ENCODE assay signal across 21 mouse cellular contexts in the genomic region with DNA sequence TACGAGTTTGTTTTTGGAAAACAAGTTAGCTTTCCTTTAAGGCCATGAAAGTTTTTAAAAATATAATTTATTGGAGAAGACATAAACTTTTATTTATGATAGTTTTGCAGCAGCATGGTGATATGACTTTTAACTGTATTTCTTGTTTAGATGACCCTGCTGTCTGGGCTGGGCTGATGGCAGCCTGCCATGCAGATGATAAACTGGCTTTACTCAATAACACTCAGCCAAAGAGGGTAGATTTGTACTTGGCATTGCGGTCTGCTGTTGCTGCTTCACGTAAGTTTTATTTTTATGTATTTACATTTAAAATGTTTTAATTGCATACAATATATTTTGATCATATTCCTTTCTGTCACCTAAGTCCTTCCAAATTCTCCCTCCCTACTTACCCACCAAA. TPM values are rescaled to one million over a fixed set of nuclear protein-coding genes. Genes with fewer than 3 reads are reported as not detected.
DNase-seq lines count a peak whose midpoint lies in the region; ATAC-seq and TF ChIP-seq lines count a peak whose summit lies in the region.
"Had no signal": no experiment of that assay in that cellular context is flagged by ENCODE, and none has a peak within 500 bp of the region (broad histone marks: within the 10 kb centered on the region; RNA-seq: fewer than 3 reads in every experiment).

No protein-coding gene starts in this region.

- no peak overlapping the region for H3K9ac ChIP-seq in lung, embryonic 14.5 days
- H3K9ac ChIP-seq: embryonic facial prominence, embryonic 12.5 days; liver, embryonic 14.5 days had no signal

- no peaks in the 10 kb centered on the region for H3K9me3 ChIP-seq in lung, embryonic 14.5 days (ENCODE audit: low read depth, low read length)
- H3K9me3 ChIP-seq: embryonic facial prominence, embryonic 12.5 days; hindbrain, embryonic 10.5 days; megakaryocyte, embryonic 14.5 days had no signal

- WGBS in lung, embryonic 14.5 days: 64% methylated on average over 3 of the region's 3 CpGs

- no peak overlapping the region for H3K4me3 ChIP-seq in lung, embryonic 14.5 days (ENCODE audit: low read depth, low read length)
- H3K4me3 ChIP-seq: embryonic facial prominence, embryonic 12.5 days; erythroblast, embryonic 14.5 days; hindbrain, embryonic 10.5 days; megakaryocyte, embryonic 14.5 days had no signal

- no peaks in the 10 kb centered on the region for H3K27me3 ChIP-seq in lung, embryonic 14.5 days (ENCODE audit: insufficient read depth, low read length)
- H3K27me3 ChIP-seq: CH12.LX; embryonic facial prominence, embryonic 12.5 days; megakaryocyte, embryonic 14.5 days had no signal

- peak; percentile 7 to 37 for DNase-seq in heart, postnatal 10 days
- DNase-seq in heart, postnatal 25 days (ENCODE audit: low spot score): no peak
- peak; percentile 35 for DNase-seq in lung, embryonic 14.5 days
- DNase-seq in lung, postnatal 36 days: no peak
- DNase-seq in adrenal gland, adult (ENCODE audit: inconsistent age in 2 of 2, low spot score in 1 of 2): peak; percentile 78 to 90
- peak; percentile 79 for DNase-seq in adrenal gland, postnatal 25 days
- DNase-seq in right cerebral cortex, adult 2 months (ENCODE audit: low spot score in 2 of 2): no peak
- DNase-seq: cerebellum, adult 8-10 months; gastrocnemius, postnatal 10 days; kidney, adult 8-10 months; spleen, adult 18-20 months; thymus, postnatal 25 days had no signal

- ATAC-seq in lung, embryonic 14.5 days (ENCODE audit: insufficient read depth): no peak
- no peak for ATAC-seq in granulocyte monocyte progenitor cell, adult 5-6 weeks (replicated peaks; ENCODE audit: poor library complexity, severe bottlenecking)
- ATAC-seq: forebrain, embryonic 14.5 days; lung, postnatal 0 days had no signal

- no peak overlapping the region for H3K4me2 ChIP-seq in lung, embryonic 14.5 days
- H3K4me2 ChIP-seq: embryonic facial prominence, embryonic 12.5 days had no signal

- intact Hi-C loops in heart, postnatal 10 days (cut with DNase I): no loop called here
- intact Hi-C loops in heart, postnatal 25 days (cut with DNase I): no loop called here

- TF ChIP-seq CTCF in lung, embryonic 14.5 days (IDR thresholded peaks at IDR 0.05; ENCODE audit: low read depth): no peak

- H3K4me1 ChIP-seq in lung, embryonic 14.5 days (ENCODE audit: insufficient read depth): no peaks in the 10 kb centered on the region
- H3K4me1 ChIP-seq: embryonic facial prominence, embryonic 12.5 days; hindbrain, embryonic 10.5 days; megakaryocyte, embryonic 14.5 days had no signal

- H3K36me3 ChIP-seq in lung, embryonic 14.5 days (ENCODE audit: insufficient read depth): peaks cover 60% of the 10 kb centered on the region

- H3K27ac ChIP-seq in lung, embryonic 14.5 days (ENCODE audit: low read depth): no peak overlapping the region
- H3K27ac ChIP-seq: embryonic facial prominence, embryonic 12.5 days; hindbrain, embryonic 10.5 days; liver, embryonic 14.5 days had no signal

RNA-seq across cellular contexts. Expression of a gene that starts 58.6 kb away (rescaled TPM):
- 10 to 100 TPM; 14.9 to 15.4 TPM for total RNA-seq in heart, postnatal 10 days (2021)
- total RNA-seq in heart, postnatal 25 days (2021): 10 to 100 TPM; 10.8 to 11.3 TPM
- polyA plus RNA-seq in lung, embryonic 14.5 days (2014; fragmentation: Nextera tagmentation; extraction: Ambion mirVana): 19.8 and 22.1 TPM in 2 replicates
- total RNA-seq in adrenal gland, postnatal 25 days (2021): 33.6 and 34.1 TPM in 2 replicates
- total RNA-seq in granulocyte monocyte progenitor cell, adult 5-6 weeks (2014; fragmentation: Nextera tagmentation): 29.8 and 33.2 TPM in 2 replicates
- 37.3 and 42.9 TPM in 2 replicates for total RNA-seq in granulocyte monocyte progenitor cell, adult 5-6 weeks (2017)

RNA-seq across cellular contexts. Expression of a gene that starts 58.6 kb away (rescaled TPM):
- total RNA-seq in heart, postnatal 10 days (2021): 1 to 10 TPM; 3.9 to 4.3 TPM
- total RNA-seq in heart, postnatal 25 days (2021): 1 to 10 TPM; 3.1 to 4.4 TPM
- polyA plus RNA-seq in lung, embryonic 14.5 days (2014; fragmentation: Nextera tagmentation; extraction: Ambion mirVana): 7.6 and 8.1 TPM in 2 replicates
- 8.0 and 11.2 TPM in 2 replicates for total RNA-seq in adrenal gland, postnatal 25 days (2021)
- total RNA-seq in granulocyte monocyte progenitor cell, adult 5-6 weeks (2014; fragmentation: Nextera tagmentation): 9.9 and 15.8 TPM in 2 replicates
- 15.3 and 16.9 TPM in 2 replicates for total RNA-seq in granulocyte monocyte progenitor cell, adult 5-6 weeks (2017)

Comparison
In these comparisons a context has a peak if more than half of its experiments do, and no peak if none do; other contexts are left out.
1. DNase-seq: peak in heart, postnatal 10 days (2 of 2), lung, embryonic 14.5 days (single experiment), adrenal gland, adult (2 of 2) and adrenal gland, postnatal 25 days (single experiment); none in heart, postnatal 25 days (single experiment), lung, postnatal 36 days (single experiment) and right cerebral cortex, adult 2 months (0 of 2).